Mouse (Mus musculus): ENCODE data around the gene Idh3g.

DNA sequence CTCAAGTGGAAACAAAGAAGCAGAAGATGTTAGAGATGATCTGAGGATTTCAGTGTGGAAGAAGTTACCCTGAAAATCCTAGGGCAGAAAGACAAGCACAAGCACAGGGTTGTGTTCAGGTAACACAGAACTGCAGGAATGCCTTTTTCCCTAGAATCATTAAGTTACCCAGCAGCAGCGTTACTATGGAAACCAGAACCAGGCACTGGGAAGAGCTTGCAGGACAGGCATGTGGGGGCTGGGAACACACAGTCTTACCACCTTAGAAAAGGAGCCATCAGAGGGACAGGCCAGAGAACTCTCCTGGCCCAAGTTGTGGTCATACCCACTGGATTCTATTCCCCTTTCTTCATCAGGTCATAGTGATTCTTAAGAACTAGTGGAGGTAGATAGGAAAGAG, 19.1 kb upstream of the Idh3g start:
- TF ChIP-seq POLR2A (IDR thresholded peaks at IDR 0.05; ENCODE audit: control insufficient read depth, extremely low read depth, insufficient read depth, low read length, poor library complexity), result no peak
- no peak for TF ChIP-seq CTCF (IDR thresholded peaks at IDR 0.05; ENCODE audit: borderline replicate concordance, control insufficient read depth, extremely low read depth, insufficient read depth, low read length, poor library complexity)
